Mouse (Mus musculus) E14TG2a.4 (cell line): Measurements from ENCODE around the gene Alk.

Source experiments
- H3K27me3 ChIP-seq: 2 replicates; pipeline ENCODE4 v1.6.1; 2014; ENCODE audit warnings: low read length, control low read depth; ENCODE audit not compliant: insufficient read depth
- H3K36me3 ChIP-seq: 2 replicates; pipeline ENCODE4 v1.6.1; 2014; ENCODE audit warnings: low read length, control low read depth; ENCODE audit not compliant: insufficient read depth
- H3K4me1 ChIP-seq: replicated peaks from 2 replicates; pipeline ENCODE4 v1.6.1; 2014; ENCODE audit warnings: low read depth, low read length, control low read depth
- H3K4me3 ChIP-seq: replicated peaks from 2 replicates; pipeline ENCODE4 v1.5.1; 2014; ENCODE audit warnings: mild to moderate bottlenecking, low read length
- H3K9me3 ChIP-seq: 2 replicates; pipeline ENCODE4 v1.6.1; 2014; ENCODE audit warnings: low read length, control low read depth
- CTCF ChIP-seq: conservative IDR thresholded peaks from 2 replicates; pipeline ENCODE4 v1.5.1; 2014; ENCODE audit warnings: low read length
- NANOG ChIP-seq: IDR thresholded peaks from 2 replicates; pipeline ENCODE4 v1.6.1; 2014; ENCODE audit warnings: borderline replicate concordance, low read length, mixed read lengths
- POU5F1 ChIP-seq: IDR thresholded peaks from 2 replicates; pipeline ENCODE4 v1.6.1; 2014; ENCODE audit warnings: low read length, borderline replicate concordance

The Alk gene

GRCm38 (mm10) chr17:72560771-72561170 is 43.7 kb downstream of the Alk start:
- H3K4me1 ChIP-seq, result peaks cover 41% of the 10 kb centered on the region
- no peaks in the 10 kb centered on the region for H3K27me3 ChIP-seq
- H3K4me3 ChIP-seq, result no peak overlapping the region
- H3K36me3 ChIP-seq, result no peaks in the 10 kb centered on the region
- TF ChIP-seq NANOG (no peak), POU5F1 (no peak), CTCF (no peak)
- peaks cover 35% of the 10 kb centered on the region for H3K9me3 ChIP-seq

- Histone ChIP-seq H3K4me3 (no peak overlapping the region), H3K27me3 (no peaks in the 10 kb centered on the region), H3K4me1 (peaks cover 33% of the 10 kb centered on the region), H3K36me3 (no peaks in the 10 kb centered on the region), H3K9me3 (peaks cover 29% of the 10 kb centered on the region)
- TF ChIP-seq NANOG (peak; percentile 94), POU5F1 (no peak)
Measured at GRCm38 (mm10) chr17:72557029-72557735, 47.2 kb downstream of the Alk start.

- H3K4me3 ChIP-seq, result no peak overlapping the region
- H3K27me3 ChIP-seq, result no peaks in the 10 kb centered on the region
- H3K36me3 ChIP-seq, result no peaks in the 10 kb centered on the region
- TF ChIP-seq NANOG, result no peak
- TF ChIP-seq POU5F1, result no peak
- no peak for TF ChIP-seq CTCF
- H3K9me3 ChIP-seq, result no peaks in the 10 kb centered on the region
- H3K4me1 ChIP-seq, result no peaks in the 10 kb centered on the region
Measured at GRCm38 (mm10) chr17:72546274-72546673, 58.2 kb downstream of the Alk start.

- Histone ChIP-seq H3K27me3 (no peaks in the 10 kb centered on the region), H3K9me3 (peaks cover 6% of the 10 kb centered on the region; the same call in 1 of the 2 replicates), H3K4me3 (no peak overlapping the region), H3K36me3 (no peaks in the 10 kb centered on the region), H3K4me1 (no peaks in the 10 kb centered on the region)
- no peak for TF ChIP-seq CTCF
- TF ChIP-seq POU5F1, result no peak
- TF ChIP-seq NANOG, result no peak
Measured at GRCm38 (mm10) chr17:72535304-72535703, 69.1 kb downstream of the Alk start.

GRCm38 (mm10) chr17:72532266-72532665 is 72.2 kb downstream of the Alk start:
- H3K27me3 ChIP-seq, result no peaks in the 10 kb centered on the region; the same call in 1 of the 2 replicates
- no peak overlapping the region for H3K4me3 ChIP-seq
- H3K36me3 ChIP-seq, result no peaks in the 10 kb centered on the region
- H3K9me3 ChIP-seq, result peaks cover 2% of the 10 kb centered on the region; the same call in 1 of the 2 replicates
- TF ChIP-seq CTCF (no peak), NANOG (no peak)
- H3K4me1 ChIP-seq, result no peaks in the 10 kb centered on the region

GRCm38 (mm10) chr17:72528481-72528880 is 75.9 kb downstream of the Alk start:
- Histone ChIP-seq H3K36me3 (no peaks in the 10 kb centered on the region), H3K4me1 (peaks cover 9% of the 10 kb centered on the region), H3K27me3 (no peaks in the 10 kb centered on the region; the same call in 1 of the 2 replicates), H3K9me3 (no peaks in the 10 kb centered on the region), H3K4me3 (no peak overlapping the region)
- TF ChIP-seq NANOG (no peak), CTCF (no peak), POU5F1 (no peak)

GRCm38 (mm10) chr17:72527481-72527880 is 76.9 kb downstream of the Alk start:
- H3K4me1 ChIP-seq, result peaks cover 18% of the 10 kb centered on the region
- H3K9me3 ChIP-seq, result no peaks in the 10 kb centered on the region
- no peak overlapping the region for H3K4me3 ChIP-seq
- no peak for TF ChIP-seq POU5F1
- no peak for TF ChIP-seq NANOG
- TF ChIP-seq CTCF, result no peak
- H3K27me3 ChIP-seq, result no peaks in the 10 kb centered on the region; the same call in 1 of the 2 replicates
- no peaks in the 10 kb centered on the region for H3K36me3 ChIP-seq

GRCm38 (mm10) chr17:72526356-72526755 is 78.1 kb downstream of the Alk start:
- TF ChIP-seq NANOG, result no peak
- TF ChIP-seq CTCF, result no peak
- TF ChIP-seq POU5F1, result no peak

GRCm38 (mm10) chr17:72524839-72525238 is 79.6 kb downstream of the Alk start:
- TF ChIP-seq POU5F1 (no peak), NANOG (no peak), CTCF (no peak)
- H3K27me3 ChIP-seq, result no peaks in the 10 kb centered on the region; the same call in 1 of the 2 replicates
- H3K4me1 ChIP-seq, result peaks cover 22% of the 10 kb centered on the region
- no peak overlapping the region for H3K4me3 ChIP-seq
- no peaks in the 10 kb centered on the region for H3K9me3 ChIP-seq
- no peaks in the 10 kb centered on the region for H3K36me3 ChIP-seq

More at GRCm38 (mm10) chr17:72526356-72526755, 78.1 kb downstream of the Alk start:
- Histone ChIP-seq H3K27me3 (no peaks in the 10 kb centered on the region; the same call in 1 of the 2 replicates), H3K4me1 (peaks cover 22% of the 10 kb centered on the region), H3K36me3 (no peaks in the 10 kb centered on the region), H3K9me3 (no peaks in the 10 kb centered on the region), H3K4me3 (no peak overlapping the region)
